Mouse (Mus musculus) spleen, adult 2 months (tissue): ENCODE measurements around the gene Galns. TPM values are rescaled to one million over a fixed set of nuclear protein-coding genes. Genes with fewer than 3 reads are reported as not detected.

Source experiments
- DNase-seq, 2 experiments: peaks; one replicate each; pipeline versions ENCODE4 v3.0.0 to v3.0.0-alpha.2; 2012 to 2021; ENCODE audit warnings: low spot score in 2 of 2, low read depth in 1 of 2
- H3K27ac ChIP-seq: fragments of 200-500 bp; 2 replicates; pipeline ENCODE4 v1.5.1; 2012; ENCODE audit warnings: low read length, inconsistent platforms; ENCODE audit not compliant: insufficient read depth
- H3K27me3 ChIP-seq: fragments of 200-500 bp; 2 replicates; pipeline ENCODE4 v1.6.1; 2012; ENCODE audit warnings: mild to moderate bottlenecking, moderate library complexity, low read length, inconsistent platforms; ENCODE audit not compliant: control insufficient read depth, insufficient read depth
- H3K36me3 ChIP-seq: fragments of 200-500 bp; 2 replicates; pipeline ENCODE4 v1.6.1; 2012; ENCODE audit warnings: mild to moderate bottlenecking, low read length, inconsistent platforms; ENCODE audit not compliant: control insufficient read depth, insufficient read depth
- H3K4me1 ChIP-seq: fragments of 200-500 bp; 2 replicates; pipeline ENCODE4 v1.6.1; 2011; ENCODE audit warnings: inconsistent platforms; ENCODE audit not compliant: control insufficient read depth, insufficient read depth, insufficient read length
- H3K4me3 ChIP-seq: fragments of 200-500 bp; 2 replicates; pipeline ENCODE4 v1.5.1; 2011; ENCODE audit warnings: mild to moderate bottlenecking, inconsistent platforms; ENCODE audit not compliant: insufficient read depth, insufficient read length; ENCODE audit errors: extremely low read depth
- CTCF ChIP-seq: fragments of 200-500 bp; IDR thresholded peaks from 2 replicates; pipeline ENCODE4 v1.5.1; 2011; ENCODE audit warnings: mild to moderate bottlenecking, inconsistent platforms; ENCODE audit not compliant: insufficient read depth, insufficient read length, insufficient replicate concordance; ENCODE audit errors: extremely low read depth
- POLR2A ChIP-seq: fragments of 200-500 bp; IDR thresholded peaks from 2 replicates; pipeline ENCODE4 v1.6.1; 2011; ENCODE audit warnings: low read depth, low read length, inconsistent platforms
- WGBS: fragments of 180-500 bp; shearing (Covaris S2); methylation state at CpG from one replicate; pipeline ENCODE4 v1.1.7; 2018; 5-methylcytosine and 5-hydroxymethylcytosine counted together
- polyA plus RNA-seq: library from polyadenylated mRNA; depleted of rRNA; stranded (reverse); fragments of >200 nt; gene quantifications from 2 replicates; pipeline ENCODE4 v1.2.3, GENCODE M21; 2012; rRNA removed

Galns gene
- polyA plus RNA-seq, 1 experiment: 13.1 TPM

GRCm38 (mm10) chr8:122544138-122544537, 67.1 kb downstream of the Galns start:
- H3K36me3 ChIP-seq: no peaks in the 10 kb centered on the region
- H3K27ac ChIP-seq: no peak overlapping the region
- peaks cover 30% of the 10 kb centered on the region; the same call in 1 of the 2 replicates for H3K4me1 ChIP-seq
- no peaks in the 10 kb centered on the region for H3K27me3 ChIP-seq
- no peak for DNase-seq
- H3K4me3 ChIP-seq: no peak overlapping the region
- 84% methylated on average over 8 of the region's 8 CpGs for WGBS
- TF ChIP-seq CTCF (no peak), POLR2A (no peak)

GRCm38 (mm10) chr8:122538310-122539076, 72.8 kb downstream of the Galns start:
- no peaks in the 10 kb centered on the region for H3K27me3 ChIP-seq
- no peaks in the 10 kb centered on the region for H3K4me1 ChIP-seq
- H3K4me3 ChIP-seq: no peak overlapping the region
- TF ChIP-seq CTCF (no peak), POLR2A (no peak)
- no peaks in the 10 kb centered on the region for H3K36me3 ChIP-seq
- no peak overlapping the region for H3K27ac ChIP-seq
- 89% methylated on average over 9 of the region's 9 CpGs for WGBS
- no peak for DNase-seq

GRCm38 (mm10) chr8:122537812-122538211, 73.5 kb downstream of the Galns start:
- TF ChIP-seq CTCF: no peak
- H3K4me3 ChIP-seq: no peak overlapping the region
- H3K27me3 ChIP-seq: no peaks in the 10 kb centered on the region
- no peaks in the 10 kb centered on the region for H3K4me1 ChIP-seq
- no peaks in the 10 kb centered on the region for H3K36me3 ChIP-seq
- 79% methylated on average over 2 of the region's 2 CpGs for WGBS
- no peak overlapping the region for H3K27ac ChIP-seq
- DNase-seq: no peak

GRCm38 (mm10) chr8:122537033-122537432, 74.2 kb downstream of the Galns start:
- H3K4me3 ChIP-seq: no peak overlapping the region
- H3K4me1 ChIP-seq: no peaks in the 10 kb centered on the region; the same call in 1 of the 2 replicates
- TF ChIP-seq CTCF: no peak
- TF ChIP-seq POLR2A: no peak
- H3K36me3 ChIP-seq: no peaks in the 10 kb centered on the region
- DNase-seq: no peak
- H3K27me3 ChIP-seq: no peaks in the 10 kb centered on the region
- WGBS: 76% methylated on average over 6 of the region's 6 CpGs
- no peak overlapping the region for H3K27ac ChIP-seq

GRCm38 (mm10) chr8:122531312-122531711, 80.0 kb downstream of the Galns start:
- 88% methylated on average over 8 of the region's 8 CpGs for WGBS
- H3K4me3 ChIP-seq: no peak overlapping the region
- DNase-seq: no peak
- TF ChIP-seq POLR2A: no peak
- no peak for TF ChIP-seq CTCF
- no peak overlapping the region for H3K27ac ChIP-seq
- H3K36me3 ChIP-seq: no peaks in the 10 kb centered on the region
- H3K4me1 ChIP-seq: peaks cover 4% of the 10 kb centered on the region; the same call in 1 of the 2 replicates
- H3K27me3 ChIP-seq: no peaks in the 10 kb centered on the region

GRCm38 (mm10) chr8:122529159-122529558, 82.1 kb downstream of the Galns start:
- H3K27ac ChIP-seq: no peak overlapping the region
- 95% methylated on average over 4 of the region's 4 CpGs for WGBS

More at GRCm38 (mm10) chr8:122529159-122529558, 82.1 kb downstream of the Galns start:
- no peak for DNase-seq
- no peaks in the 10 kb centered on the region for H3K36me3 ChIP-seq
- TF ChIP-seq POLR2A (no peak), CTCF (no peak)
- H3K4me3 ChIP-seq: no peak overlapping the region
- H3K27me3 ChIP-seq: no peaks in the 10 kb centered on the region
- peaks cover 4% of the 10 kb centered on the region; the same call in 1 of the 2 replicates for H3K4me1 ChIP-seq

Other genes starting within 250 kb of the Galns start
- 29.1 and 30.2 TPM in 2 replicates for gene Zc3h18, start 234.9 kb downstream of the Galns start, polyA plus RNA-seq
- gene Il17c, start 189.4 kb downstream of the Galns start, polyA plus RNA-seq: 0.28 TPM in 1 of 2 replicates, not detected in the other
- 751 and 823 TPM in 2 replicates for gene Cyba, start 178.5 kb downstream of the Galns start, polyA plus RNA-seq
- 17.0 and 20.5 TPM in 2 replicates for gene Mvd, start 168.0 kb downstream of the Galns start, polyA plus RNA-seq
- gene Snai3, start 150.7 kb downstream of the Galns start, polyA plus RNA-seq: 3.9 and 6.0 TPM in 2 replicates
- gene Rnf166, start 135.4 kb downstream of the Galns start, polyA plus RNA-seq: 79.6 and 115 TPM in 2 replicates
- 40.8 and 50.3 TPM in 2 replicates for gene Ctu2, start 135.3 kb downstream of the Galns start, polyA plus RNA-seq
- gene Piezo1, start 60.1 kb downstream of the Galns start, polyA plus RNA-seq: 96.7 and 117 TPM in 2 replicates
- gene Cdt1, start 43.4 kb downstream of the Galns start, polyA plus RNA-seq: 50.4 and 118 TPM in 2 replicates
- 86.7 and 106 TPM in 2 replicates for gene Aprt, start 34.6 kb downstream of the Galns start, polyA plus RNA-seq
- 101 and 133 TPM in 2 replicates for gene Trappc2l, start 177 bp upstream of the Galns start, polyA plus RNA-seq
- 0.13 TPM in 1 of 2 replicates, not detected in the other for gene Pabpn1l, start 11.3 kb upstream of the Galns start, polyA plus RNA-seq
- 38.3 and 40.2 TPM in 2 replicates for gene Cbfa2t3, start 87.6 kb upstream of the Galns start, polyA plus RNA-seq
- 11.1 and 12.0 TPM in 2 replicates for gene Acsf3, start 164.0 kb upstream of the Galns start, polyA plus RNA-seq
- not detected in 2 replicates for gene Cdh15, start 236.5 kb upstream of the Galns start, polyA plus RNA-seq